Mouse (Mus musculus): ENCODE data around the gene Dhdh. TPM values are rescaled to one million over a fixed set of nuclear protein-coding genes. Genes with fewer than 3 reads are reported as not detected.
A peak's percentile ranks its signal among the peaks of the same experiment; 100 is the strongest.

Gene Dhdh
- polyA plus RNA-seq, 1 experiment, result 0.41 TPM

- 46% methylated on average over 10 of the region's 10 CpGs for WGBS
- Histone ChIP-seq H3K36me3 (ENCODE audit: control insufficient read depth, insufficient read depth, low read length) (peaks cover 21% of the 10 kb centered on the region), H3K4me1 (ENCODE audit: control insufficient read depth, insufficient read depth, insufficient read length, low read length) (peaks cover 22% of the 10 kb centered on the region), H3K4me3 (ENCODE audit: low read depth, low read length) (peak overlapping the region; percentile 75), H3K27ac (ENCODE audit: insufficient read depth, low read depth, low read length) (0 out of 2 replicates have a peak overlapping the region, but pooled peaks have one; percentile 14), H3K27me3 (ENCODE audit: control insufficient read depth, insufficient read depth, low read length) (no peaks in the 10 kb centered on the region)
- TF ChIP-seq POLR2A (IDR thresholded peaks at IDR 0.05; ENCODE audit: low read depth, low read length) (no peak), CTCF (IDR thresholded peaks at IDR 0.05; ENCODE audit: extremely low read depth, insufficient read length, insufficient replicate concordance, low read depth, low read length) (no peak)
These were observed 31.2 kb downstream of the Dhdh start for GRCm38 (mm10) chr7:45457204-45458060.

GRCm38 (mm10) chr7:45456721-45457203, 31.8 kb downstream of the Dhdh start:
- 43% methylated on average over 9 of the region's 9 CpGs for WGBS
- peaks cover 20% of the 10 kb centered on the region for H3K4me1 ChIP-seq (ENCODE audit: control insufficient read depth, insufficient read depth, insufficient read length, low read length)
- TF ChIP-seq CTCF (IDR thresholded peaks at IDR 0.05; ENCODE audit: extremely low read depth, insufficient read length, insufficient replicate concordance, low read depth, low read length), result no peak
- no peak for TF ChIP-seq POLR2A (IDR thresholded peaks at IDR 0.05; ENCODE audit: low read depth, low read length)
- peaks cover 21% of the 10 kb centered on the region for H3K36me3 ChIP-seq (ENCODE audit: control insufficient read depth, insufficient read depth, low read length)
- H3K27me3 ChIP-seq (ENCODE audit: control insufficient read depth, insufficient read depth, low read length), result no peaks in the 10 kb centered on the region
- H3K4me3 ChIP-seq (ENCODE audit: low read depth, low read length), result no peak overlapping the region
- H3K27ac ChIP-seq (ENCODE audit: insufficient read depth, low read depth, low read length), result 0 out of 2 replicates have a peak overlapping the region, but pooled peaks have one; percentile 3

GRCm38 (mm10) chr7:45455932-45456696, 32.5 kb downstream of the Dhdh start:
- peaks cover 21% of the 10 kb centered on the region for H3K36me3 ChIP-seq (ENCODE audit: control insufficient read depth, insufficient read depth, low read length)
- H3K4me1 ChIP-seq (ENCODE audit: control insufficient read depth, insufficient read depth, insufficient read length, low read length), result peaks cover 18% of the 10 kb centered on the region
- no peak for TF ChIP-seq POLR2A (IDR thresholded peaks at IDR 0.05; ENCODE audit: low read depth, low read length)
- TF ChIP-seq CTCF (IDR thresholded peaks at IDR 0.05; ENCODE audit: extremely low read depth, insufficient read length, insufficient replicate concordance, low read depth, low read length), result no peak
- no peak overlapping the region for H3K4me3 ChIP-seq (ENCODE audit: low read depth, low read length)
- H3K27ac ChIP-seq (ENCODE audit: insufficient read depth, low read depth, low read length), result no peak overlapping the region
- WGBS, result 83% methylated on average over 13 of the region's 13 CpGs
- no peaks in the 10 kb centered on the region for H3K27me3 ChIP-seq (ENCODE audit: control insufficient read depth, insufficient read depth, low read length)

GRCm38 (mm10) chr7:45454971-45455370, 33.6 kb downstream of the Dhdh start:
- Histone ChIP-seq H3K4me3 (ENCODE audit: low read depth, low read length) (no peak overlapping the region), H3K36me3 (ENCODE audit: control insufficient read depth, insufficient read depth, low read length) (peaks cover 21% of the 10 kb centered on the region), H3K4me1 (ENCODE audit: control insufficient read depth, insufficient read depth, insufficient read length, low read length) (peaks cover 7% of the 10 kb centered on the region), H3K27ac (ENCODE audit: insufficient read depth, low read depth, low read length) (no peak overlapping the region), H3K27me3 (ENCODE audit: control insufficient read depth, insufficient read depth, low read length) (no peaks in the 10 kb centered on the region)
- TF ChIP-seq CTCF (IDR thresholded peaks at IDR 0.05; ENCODE audit: extremely low read depth, insufficient read length, insufficient replicate concordance, low read depth, low read length) (no peak), POLR2A (IDR thresholded peaks at IDR 0.05; ENCODE audit: low read depth, low read length) (no peak)
- WGBS, result 94% methylated on average over 15 of the region's 15 CpGs

- peaks cover 1% of the 10 kb centered on the region; the same call in 1 of the 2 replicates for H3K36me3 ChIP-seq (ENCODE audit: control insufficient read depth, insufficient read depth, low read length)
- no peaks in the 10 kb centered on the region; the same call in 1 of the 2 replicates for H3K4me1 ChIP-seq (ENCODE audit: control insufficient read depth, insufficient read depth, insufficient read length, low read length)
- H3K27me3 ChIP-seq (ENCODE audit: control insufficient read depth, insufficient read depth, low read length), result no peaks in the 10 kb centered on the region
- H3K4me3 ChIP-seq (ENCODE audit: low read depth, low read length), result no peak overlapping the region
- 61% methylated on average over 23 of the region's 23 CpGs for WGBS
- TF ChIP-seq CTCF (IDR thresholded peaks at IDR 0.05; ENCODE audit: extremely low read depth, insufficient read length, insufficient replicate concordance, low read depth, low read length), result peak; percentile 92; the same call in 1 of the 2 replicates
- no peak for TF ChIP-seq POLR2A (IDR thresholded peaks at IDR 0.05; ENCODE audit: low read depth, low read length)
- no peak overlapping the region for H3K27ac ChIP-seq (ENCODE audit: insufficient read depth, low read depth, low read length)
These were observed 37.1 kb downstream of the Dhdh start for GRCm38 (mm10) chr7:45451344-45451982.

- TF ChIP-seq POLR2A (IDR thresholded peaks at IDR 0.05; ENCODE audit: low read depth, low read length) (no peak), CTCF (IDR thresholded peaks at IDR 0.05; ENCODE audit: extremely low read depth, insufficient read length, insufficient replicate concordance, low read depth, low read length) (no peak)
- H3K36me3 ChIP-seq (ENCODE audit: control insufficient read depth, insufficient read depth, low read length), result peaks cover 1% of the 10 kb centered on the region; the same call in 1 of the 2 replicates
- WGBS, result 83% methylated on average over 1 of the region's 1 CpGs
These were observed 38.6 kb downstream of the Dhdh start for GRCm38 (mm10) chr7:45449974-45450373.

More at GRCm38 (mm10) chr7:45449974-45450373, 38.6 kb downstream of the Dhdh start:
- no peak overlapping the region for H3K27ac ChIP-seq (ENCODE audit: insufficient read depth, low read depth, low read length)
- no peaks in the 10 kb centered on the region for H3K27me3 ChIP-seq (ENCODE audit: control insufficient read depth, insufficient read depth, low read length)
- H3K4me1 ChIP-seq (ENCODE audit: control insufficient read depth, insufficient read depth, insufficient read length, low read length), result no peaks in the 10 kb centered on the region
- H3K4me3 ChIP-seq (ENCODE audit: low read depth, low read length), result no peak overlapping the region
